Mouse (Mus musculus): ENCODE results near the gene Rnpc3. TPM values are rescaled to one million over a fixed set of nuclear protein-coding genes. Genes with fewer than 3 reads are reported as not detected.

Rnpc3 gene
- 83.5 TPM for polyA plus RNA-seq (2014; fragmentation: Illumina TruSeq; extraction: RNeasy Lipid Tissue Mini Kit (QIAGEN cat#74804))

GRCm38 (mm10) chr3:113629606-113630359 lies at the start of gene Rnpc3:
TSS of gene Rnpc3 (minus strand) at chr3:113630149.

GRCm38 (mm10) chr3:113606599-113606998 lies 23.4 kb downstream of the Rnpc3 start, which contains the start of gene Amy1:
TSS of gene Amy1 (minus strand) at chr3:113606699.

Other genes starting within 250 kb of the Rnpc3 start
- gene Amy2a1, start 97.7 kb downstream of the Rnpc3 start, polyA plus RNA-seq (2014; fragmentation: Illumina TruSeq; extraction: RNeasy Lipid Tissue Mini Kit (QIAGEN cat#74804)): not detected
- 22.1 TPM for gene Amy1, start 23.4 kb downstream of the Rnpc3 start, polyA plus RNA-seq (2014; fragmentation: Illumina TruSeq; extraction: RNeasy Lipid Tissue Mini Kit (QIAGEN cat#74804))

All from ovary, adult 10 weeks (tissue).